Mouse (Mus musculus): ENCODE data around the gene Cpsf6. TPM values are rescaled to one million over a fixed set of nuclear protein-coding genes. Genes with fewer than 3 reads are reported as not detected.
A peak's percentile ranks its signal among the peaks of the same experiment; 100 is the strongest.

Cpsf6 gene
- polyA plus RNA-seq, 1 experiment from 2014 or later = 161 TPM

GRCm38 (mm10) chr10:117342406-117342805 lies 37.4 kb downstream of the Cpsf6 start:
- Histone ChIP-seq H3K27ac (peak overlapping the region; percentile 33; the same call in 1 of the 2 replicates), H3K4me2 (no peak overlapping the region), H3K9ac (no peak overlapping the region), H3K27me3 (no peaks in the 10 kb centered on the region), H3K4me1 (0 out of 2 replicates have a peak, but pooled peaks cover 6% of the 10 kb centered on the region), H3K4me3 (no peak overlapping the region), H3K9me3 (no peaks in the 10 kb centered on the region), H3K36me3 (peaks cover 3% of the 10 kb centered on the region)
- ATAC-seq (ENCODE audit: insufficient number of reproducible peaks, insufficient read depth, low FRiP score, low TSS enrichment, low read depth) = no peak
- 52% methylated on average over 2 of the region's 2 CpGs for WGBS

DNA sequence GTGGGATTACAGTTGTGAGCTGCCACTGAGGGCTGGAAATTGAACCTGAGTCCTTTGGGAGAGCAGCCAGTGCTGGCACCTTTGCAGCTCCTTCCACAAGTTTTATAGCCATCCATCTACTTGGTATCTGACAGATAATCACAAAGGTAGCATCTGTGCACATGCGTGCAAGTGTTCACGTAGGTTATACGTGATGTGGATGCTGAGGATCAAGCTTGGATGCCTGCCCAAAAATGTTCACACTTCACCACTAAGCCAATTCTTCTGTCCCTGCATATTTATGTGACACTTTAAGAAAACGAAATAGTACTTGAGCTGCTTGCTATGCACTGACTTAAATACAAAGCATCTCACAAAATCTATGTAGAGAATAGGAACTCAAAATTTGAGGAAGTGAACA lies 38.8 kb downstream of the Cpsf6 start:
- no peaks in the 10 kb centered on the region for H3K9me3 ChIP-seq
- 0 out of 2 replicates have a peak, but pooled peaks cover 6% of the 10 kb centered on the region for H3K4me1 ChIP-seq
- ATAC-seq (ENCODE audit: insufficient number of reproducible peaks, insufficient read depth, low FRiP score, low TSS enrichment, low read depth) = no peak
- H3K27me3 ChIP-seq = no peaks in the 10 kb centered on the region
- no peak overlapping the region for H3K4me3 ChIP-seq
- 83% methylated on average over 4 of the region's 4 CpGs for WGBS
- H3K36me3 ChIP-seq = no peaks in the 10 kb centered on the region; the same call in 1 of the 2 replicates
- no peak overlapping the region for H3K4me2 ChIP-seq
- no peak overlapping the region for H3K9ac ChIP-seq
- H3K27ac ChIP-seq = no peak overlapping the region

- no peak overlapping the region for H3K27ac ChIP-seq
- H3K36me3 ChIP-seq = no peaks in the 10 kb centered on the region; the same call in 1 of the 2 replicates
- H3K4me2 ChIP-seq = no peak overlapping the region
- H3K9me3 ChIP-seq = no peaks in the 10 kb centered on the region
- ATAC-seq (ENCODE audit: insufficient number of reproducible peaks, insufficient read depth, low FRiP score, low TSS enrichment, low read depth) = no peak
- 86% methylated on average over 7 of the region's 7 CpGs for WGBS
- no peak overlapping the region for H3K4me3 ChIP-seq
- 0 out of 2 replicates have a peak, but pooled peaks cover 9% of the 10 kb centered on the region for H3K4me1 ChIP-seq
- H3K27me3 ChIP-seq = no peaks in the 10 kb centered on the region
- no peak overlapping the region for H3K9ac ChIP-seq
Observed at GRCm38 (mm10) chr10:117339241-117339640, 40.6 kb downstream of the Cpsf6 start.

DNA sequence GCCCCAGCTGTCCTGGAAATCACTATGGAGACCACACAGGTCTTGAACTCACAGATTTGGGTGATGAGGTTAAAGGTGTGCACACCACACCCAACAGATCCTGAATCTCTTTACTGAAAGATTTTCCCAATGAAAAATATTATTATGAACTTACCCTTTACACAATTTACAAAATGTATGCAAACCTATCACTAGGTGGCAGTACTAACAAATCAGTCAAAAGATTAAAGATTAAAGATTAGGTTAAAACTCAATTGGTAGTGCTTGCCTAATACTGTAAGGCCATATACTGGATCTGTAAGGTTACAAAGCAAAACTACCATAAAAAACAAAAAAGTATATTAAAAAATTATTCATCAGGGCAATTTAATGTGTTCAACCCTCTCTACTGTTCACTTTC lies 41.9 kb downstream of the Cpsf6 start:
- Histone ChIP-seq H3K27me3 (no peaks in the 10 kb centered on the region), H3K9me3 (no peaks in the 10 kb centered on the region), H3K36me3 (no peaks in the 10 kb centered on the region; the same call in 1 of the 2 replicates), H3K4me3 (no peak overlapping the region), H3K9ac (no peak overlapping the region), H3K4me1 (0 out of 2 replicates have a peak, but pooled peaks cover 8% of the 10 kb centered on the region), H3K4me2 (no peak overlapping the region), H3K27ac (no peak overlapping the region)
- ATAC-seq (ENCODE audit: insufficient number of reproducible peaks, insufficient read depth, low FRiP score, low TSS enrichment, low read depth) = no peak

DNA sequence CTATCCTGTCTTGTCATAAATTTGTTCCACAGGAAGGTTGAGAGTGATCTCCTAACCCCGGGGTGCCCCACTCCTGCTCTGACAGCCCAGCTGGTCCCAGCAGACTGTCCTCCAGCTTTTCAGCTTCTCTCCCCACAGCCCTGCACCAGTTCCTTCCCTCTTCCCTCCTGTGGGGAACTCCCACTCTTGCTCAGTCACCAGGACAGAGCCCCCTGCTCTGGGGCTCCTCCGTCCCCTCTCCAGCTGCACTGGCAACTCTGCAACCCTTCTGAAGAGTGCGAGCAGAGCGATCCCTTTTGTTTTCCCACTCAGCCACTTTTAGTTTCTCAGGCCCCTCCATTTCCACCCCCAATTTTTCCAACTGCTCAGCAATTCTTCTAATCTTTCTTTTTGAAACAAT lies 44.2 kb downstream of the Cpsf6 start:
- Histone ChIP-seq H3K36me3 (no peaks in the 10 kb centered on the region), H3K4me3 (no peak overlapping the region), H3K27me3 (no peaks in the 10 kb centered on the region), H3K4me2 (no peak overlapping the region), H3K27ac (no peak overlapping the region; the same call in 1 of the 2 replicates), H3K9me3 (no peaks in the 10 kb centered on the region), H3K4me1 (0 out of 2 replicates have a peak, but pooled peaks cover 3% of the 10 kb centered on the region), H3K9ac (no peak overlapping the region)
- WGBS = 42% methylated on average over 4 of the region's 4 CpGs
- peak; percentile 56; the same call in 1 of the 2 replicates for ATAC-seq (ENCODE audit: insufficient number of reproducible peaks, insufficient read depth, low FRiP score, low TSS enrichment, low read depth)

- H3K27ac ChIP-seq = no peak overlapping the region
- H3K4me2 ChIP-seq = no peak overlapping the region
- H3K36me3 ChIP-seq = no peaks in the 10 kb centered on the region
- H3K4me3 ChIP-seq = no peak overlapping the region
- no peaks in the 10 kb centered on the region for H3K4me1 ChIP-seq
- no peaks in the 10 kb centered on the region for H3K27me3 ChIP-seq
- ATAC-seq (ENCODE audit: insufficient number of reproducible peaks, insufficient read depth, low FRiP score, low TSS enrichment, low read depth) = no peak
- H3K9me3 ChIP-seq = no peaks in the 10 kb centered on the region
- no peak overlapping the region for H3K9ac ChIP-seq
- 77% methylated on average over 5 of the region's 5 CpGs for WGBS
Observed at GRCm38 (mm10) chr10:117330521-117330920, 49.3 kb downstream of the Cpsf6 start.

DNA sequence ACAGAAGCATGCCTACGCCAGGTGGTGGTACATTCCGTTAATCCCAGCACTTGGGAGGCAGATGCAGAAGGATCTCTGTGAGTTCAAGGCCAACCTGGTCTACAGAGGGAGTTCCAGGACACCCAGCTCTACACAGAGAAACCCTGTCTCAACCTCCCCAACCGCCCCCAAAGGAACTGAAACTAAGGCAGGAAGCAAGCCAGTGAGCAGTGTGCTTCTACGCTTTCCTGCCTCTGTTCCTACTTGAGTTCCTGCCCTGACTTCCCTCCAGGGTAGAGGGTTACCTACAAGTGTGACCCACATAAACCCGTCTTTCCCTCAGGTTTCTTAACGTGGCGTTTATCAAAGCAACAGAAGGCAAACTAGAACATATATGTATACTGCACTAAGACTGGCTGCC lies 56.0 kb downstream of the Cpsf6 start:
- ATAC-seq (ENCODE audit: insufficient number of reproducible peaks, insufficient read depth, low FRiP score, low TSS enrichment, low read depth) = no peak
- H3K36me3 ChIP-seq = no peaks in the 10 kb centered on the region
- WGBS = 88% methylated on average over 7 of the region's 7 CpGs
- H3K9ac ChIP-seq = no peak overlapping the region
- no peak overlapping the region for H3K27ac ChIP-seq
- no peaks in the 10 kb centered on the region for H3K27me3 ChIP-seq
- H3K9me3 ChIP-seq = no peaks in the 10 kb centered on the region
- no peaks in the 10 kb centered on the region for H3K4me1 ChIP-seq
- H3K4me3 ChIP-seq = no peak overlapping the region
- no peak overlapping the region for H3K4me2 ChIP-seq

GRCm38 (mm10) chr10:117322630-117323029 lies 57.2 kb downstream of the Cpsf6 start:
- WGBS = 89% methylated on average over 5 of the region's 5 CpGs
- no peak for ATAC-seq (ENCODE audit: insufficient number of reproducible peaks, insufficient read depth, low FRiP score, low TSS enrichment, low read depth)
- Histone ChIP-seq H3K9me3 (no peaks in the 10 kb centered on the region), H3K9ac (no peak overlapping the region), H3K4me1 (no peaks in the 10 kb centered on the region), H3K27me3 (no peaks in the 10 kb centered on the region), H3K27ac (no peak overlapping the region), H3K4me2 (no peak overlapping the region), H3K4me3 (no peak overlapping the region), H3K36me3 (no peaks in the 10 kb centered on the region)

- Histone ChIP-seq H3K36me3 (no peaks in the 10 kb centered on the region), H3K9ac (no peak overlapping the region), H3K4me2 (no peak overlapping the region), H3K9me3 (no peaks in the 10 kb centered on the region), H3K4me1 (no peaks in the 10 kb centered on the region), H3K27ac (no peak overlapping the region), H3K4me3 (no peak overlapping the region), H3K27me3 (no peaks in the 10 kb centered on the region)
- no peak for ATAC-seq (ENCODE audit: insufficient number of reproducible peaks, insufficient read depth, low FRiP score, low TSS enrichment, low read depth)
- WGBS = 84% methylated on average over 3 of the region's 3 CpGs
Observed at GRCm38 (mm10) chr10:117320571-117320981, 59.2 kb downstream of the Cpsf6 start.

DNA sequence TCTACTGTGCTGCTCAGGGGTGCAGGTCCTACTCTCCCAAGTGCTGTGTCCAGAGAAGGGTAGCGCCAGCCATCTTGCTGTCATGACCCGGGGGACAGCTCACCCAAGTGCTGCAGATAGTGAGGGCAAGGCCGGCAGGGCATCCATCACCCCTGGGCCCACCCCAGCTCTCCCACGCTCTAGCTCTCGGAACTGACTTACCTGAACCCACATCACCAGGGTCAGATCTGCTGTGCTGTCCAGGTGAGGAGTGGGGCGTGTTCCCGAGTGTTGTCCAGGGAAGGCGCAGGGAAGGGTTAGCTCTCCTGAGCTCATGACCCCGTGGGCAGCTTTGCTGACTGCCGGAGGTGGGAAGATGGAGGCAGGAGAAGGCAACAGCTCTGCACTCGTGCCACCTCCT lies 63.4 kb downstream of the Cpsf6 start:
- no peaks in the 10 kb centered on the region for H3K27me3 ChIP-seq
- no peak overlapping the region for H3K4me3 ChIP-seq
- no peaks in the 10 kb centered on the region for H3K9me3 ChIP-seq
- no peaks in the 10 kb centered on the region for H3K4me1 ChIP-seq
- H3K36me3 ChIP-seq = no peaks in the 10 kb centered on the region
- WGBS = 89% methylated on average over 11 of the region's 11 CpGs
- ATAC-seq (ENCODE audit: insufficient number of reproducible peaks, insufficient read depth, low FRiP score, low TSS enrichment, low read depth) = no peak
- no peak overlapping the region for H3K27ac ChIP-seq
- no peak overlapping the region for H3K9ac ChIP-seq
- no peak overlapping the region for H3K4me2 ChIP-seq

DNA sequence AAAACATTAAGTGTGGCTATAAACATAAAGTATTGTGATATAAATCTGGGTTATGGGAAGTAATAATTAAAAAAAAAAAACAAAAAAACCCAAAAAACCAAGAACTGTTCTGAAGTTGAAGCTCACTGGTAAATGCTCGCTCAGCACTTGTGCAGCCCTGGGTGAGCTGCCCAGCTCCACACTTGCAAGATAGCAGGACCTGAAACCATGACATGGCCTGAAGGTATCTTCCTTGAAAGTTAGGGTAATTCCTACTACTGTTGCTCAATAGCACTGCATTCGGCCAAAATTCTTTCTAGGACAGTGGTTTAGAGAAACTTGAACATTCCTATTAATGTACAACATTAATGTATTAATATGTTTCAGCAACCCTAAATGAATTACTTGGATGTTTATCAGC lies 66.7 kb downstream of the Cpsf6 start:
- no peak for ATAC-seq (ENCODE audit: insufficient number of reproducible peaks, insufficient read depth, low FRiP score, low TSS enrichment, low read depth)
- 88% methylated on average over 2 of the region's 2 CpGs for WGBS
- H3K36me3 ChIP-seq = no peaks in the 10 kb centered on the region
- no peaks in the 10 kb centered on the region for H3K4me1 ChIP-seq
- no peak overlapping the region for H3K4me2 ChIP-seq
- no peak overlapping the region for H3K27ac ChIP-seq
- H3K9ac ChIP-seq = no peak overlapping the region
- H3K9me3 ChIP-seq = no peaks in the 10 kb centered on the region
- no peaks in the 10 kb centered on the region for H3K27me3 ChIP-seq
- H3K4me3 ChIP-seq = no peak overlapping the region

DNA sequence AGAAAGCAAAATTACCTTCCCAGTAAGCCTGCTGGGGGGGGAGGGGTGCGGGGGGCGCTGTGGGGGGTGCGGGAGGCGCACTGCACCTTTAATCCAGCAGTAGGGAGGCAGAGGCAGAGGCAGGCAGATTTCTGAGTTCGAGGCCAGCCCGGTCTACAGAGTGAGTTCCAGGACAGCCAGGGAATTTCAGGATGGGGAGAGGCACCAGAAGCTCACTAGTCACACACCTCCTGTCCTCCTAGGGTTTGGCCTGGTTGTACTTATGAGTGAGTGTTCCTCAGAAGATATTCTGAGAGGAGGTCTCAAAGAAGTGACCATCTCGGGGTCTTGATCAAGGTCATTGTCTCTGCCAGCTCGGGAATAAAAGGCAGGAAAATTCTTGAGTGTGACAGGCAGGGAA lies 67.6 kb downstream of the Cpsf6 start:
- no peak for ATAC-seq (ENCODE audit: insufficient number of reproducible peaks, insufficient read depth, low FRiP score, low TSS enrichment, low read depth)
- WGBS = 87% methylated on average over 8 of the region's 8 CpGs
- no peak overlapping the region for H3K27ac ChIP-seq
- H3K27me3 ChIP-seq = no peaks in the 10 kb centered on the region
- H3K4me3 ChIP-seq = no peak overlapping the region
- H3K4me1 ChIP-seq = no peaks in the 10 kb centered on the region
- no peaks in the 10 kb centered on the region for H3K36me3 ChIP-seq
- no peaks in the 10 kb centered on the region for H3K9me3 ChIP-seq
- no peak overlapping the region for H3K4me2 ChIP-seq
- no peak overlapping the region for H3K9ac ChIP-seq

DNA sequence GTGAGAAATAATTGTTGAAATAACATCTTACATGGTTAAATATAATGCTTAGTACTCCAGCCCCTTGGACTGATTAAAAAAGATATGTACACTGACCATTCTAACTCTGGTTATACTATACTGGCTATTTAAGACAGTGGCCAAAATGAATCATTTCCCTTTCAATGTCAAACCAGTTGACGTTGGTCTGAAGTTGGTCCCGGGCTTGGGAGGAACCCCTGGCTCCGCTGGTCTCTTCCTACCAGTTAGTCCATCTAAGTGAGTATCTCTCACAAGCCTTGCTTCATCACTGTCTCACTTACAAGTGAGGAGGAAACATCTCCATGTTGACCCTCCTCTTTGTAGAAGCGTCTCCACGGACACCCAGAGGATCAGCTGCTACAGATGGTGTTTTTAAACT lies 75.4 kb downstream of the Cpsf6 start:
- H3K27me3 ChIP-seq = no peaks in the 10 kb centered on the region
- H3K36me3 ChIP-seq = no peaks in the 10 kb centered on the region
- no peak overlapping the region for H3K4me2 ChIP-seq
- no peak overlapping the region for H3K27ac ChIP-seq
- no peak for ATAC-seq (ENCODE audit: insufficient number of reproducible peaks, insufficient read depth, low FRiP score, low TSS enrichment, low read depth)
- 92% methylated on average over 5 of the region's 5 CpGs for WGBS
- no peak overlapping the region for H3K4me3 ChIP-seq
- no peak overlapping the region for H3K9ac ChIP-seq
- H3K9me3 ChIP-seq = no peaks in the 10 kb centered on the region
- no peaks in the 10 kb centered on the region for H3K4me1 ChIP-seq

Data from embryonic facial prominence, embryonic 13.5 days (tissue).